Mouse (Mus musculus) CD8-positive naive resting alpha-beta T cell, adult 2 months (primary cell): ENCODE data around the gene Fbxo44.

Experiments
- DNase-seq, 2 experiments: peaks; one replicate each; pipeline ENCODE4 v3.0.0; 2022; ENCODE audit warnings: low read depth in 2 of 2, low spot score in 2 of 2

Fbxo44 gene

DNA sequence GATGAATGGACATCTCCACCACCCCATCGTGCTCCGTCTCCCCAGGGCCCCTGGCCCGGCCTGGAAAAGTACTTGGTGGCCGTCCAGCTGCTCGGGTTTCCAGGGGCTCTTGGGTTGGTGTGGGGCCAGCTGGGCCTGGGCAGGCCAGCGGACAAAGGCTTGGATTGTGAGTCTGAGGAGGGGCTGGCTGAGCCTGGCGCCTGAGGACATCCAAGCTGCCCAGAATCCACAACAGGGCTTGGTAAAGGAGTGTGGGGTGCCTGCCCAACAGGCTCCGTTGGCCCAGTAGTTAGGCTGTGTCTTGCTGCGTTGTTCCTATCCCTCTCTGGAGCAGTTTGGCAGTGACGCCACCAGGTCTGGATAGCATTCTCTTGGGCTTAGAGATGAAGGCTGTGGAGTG is 6.1 kb upstream of the Fbxo44 start:
- no peak for DNase-seq

DNA sequence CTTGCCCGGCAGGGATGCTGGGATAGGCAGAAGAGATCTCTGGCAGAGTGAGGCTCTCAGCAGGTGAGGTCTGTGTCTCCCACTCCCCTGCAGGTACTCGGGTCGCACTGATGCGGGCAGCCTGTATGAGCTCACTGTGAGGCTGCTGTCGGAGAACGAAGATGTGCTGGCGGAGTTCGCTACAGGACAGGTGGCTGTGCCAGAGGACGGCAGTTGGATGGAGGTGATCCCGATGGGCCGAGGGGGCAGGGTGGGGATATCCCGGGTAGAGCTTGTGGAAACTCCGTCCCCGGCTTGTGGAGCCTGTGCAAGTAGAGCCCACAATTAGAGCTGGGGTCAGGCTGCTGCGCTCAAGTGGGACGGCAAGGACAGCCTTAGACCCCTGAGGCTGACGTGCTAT is 5.3 kb upstream of the Fbxo44 start:
- DNase-seq = no peak

DNA sequence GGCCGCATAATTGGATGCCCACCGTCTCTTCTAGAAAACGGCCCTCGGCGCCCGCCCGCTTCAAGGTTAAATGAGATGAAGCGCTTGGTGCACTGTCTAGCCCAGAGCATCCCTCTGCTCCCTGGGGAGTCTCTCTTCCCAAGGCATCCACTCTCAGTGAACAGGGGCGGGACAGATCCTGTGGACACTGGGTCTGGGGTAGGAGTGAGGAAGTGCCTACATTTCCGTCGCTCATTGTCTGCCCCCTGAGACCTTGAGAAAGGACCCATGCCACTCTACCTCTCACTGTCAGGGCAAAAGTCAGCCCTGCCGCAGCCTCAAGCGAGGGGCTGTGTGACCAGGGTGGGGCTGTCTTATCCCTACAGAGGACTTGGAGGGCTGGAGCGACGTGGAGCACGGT is 4.2 kb upstream of the Fbxo44 start:
- no peak for DNase-seq

DNA sequence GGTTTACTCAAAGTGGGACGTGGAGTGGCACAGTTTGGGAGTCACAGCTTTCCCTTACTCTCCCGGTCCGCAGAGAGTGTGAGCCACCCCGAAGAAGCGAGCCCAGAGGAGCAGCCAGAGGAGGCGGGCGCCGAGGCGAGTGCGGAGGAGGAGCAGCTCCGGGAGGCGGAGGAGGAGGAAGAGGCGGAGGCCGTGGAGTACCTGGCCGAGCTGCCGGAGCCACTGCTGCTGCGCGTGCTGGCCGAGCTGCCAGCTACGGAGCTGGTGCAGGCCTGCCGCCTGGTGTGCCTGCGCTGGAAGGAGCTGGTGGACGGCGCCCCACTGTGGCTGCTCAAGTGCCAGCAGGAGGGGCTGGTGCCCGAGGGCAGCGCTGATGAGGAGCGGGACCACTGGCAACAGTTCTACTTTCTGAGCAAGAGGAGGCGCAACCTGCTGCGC is 3.7 kb upstream of the Fbxo44 start:
- DNase-seq = peak; percentile 72 to 74

DNA sequence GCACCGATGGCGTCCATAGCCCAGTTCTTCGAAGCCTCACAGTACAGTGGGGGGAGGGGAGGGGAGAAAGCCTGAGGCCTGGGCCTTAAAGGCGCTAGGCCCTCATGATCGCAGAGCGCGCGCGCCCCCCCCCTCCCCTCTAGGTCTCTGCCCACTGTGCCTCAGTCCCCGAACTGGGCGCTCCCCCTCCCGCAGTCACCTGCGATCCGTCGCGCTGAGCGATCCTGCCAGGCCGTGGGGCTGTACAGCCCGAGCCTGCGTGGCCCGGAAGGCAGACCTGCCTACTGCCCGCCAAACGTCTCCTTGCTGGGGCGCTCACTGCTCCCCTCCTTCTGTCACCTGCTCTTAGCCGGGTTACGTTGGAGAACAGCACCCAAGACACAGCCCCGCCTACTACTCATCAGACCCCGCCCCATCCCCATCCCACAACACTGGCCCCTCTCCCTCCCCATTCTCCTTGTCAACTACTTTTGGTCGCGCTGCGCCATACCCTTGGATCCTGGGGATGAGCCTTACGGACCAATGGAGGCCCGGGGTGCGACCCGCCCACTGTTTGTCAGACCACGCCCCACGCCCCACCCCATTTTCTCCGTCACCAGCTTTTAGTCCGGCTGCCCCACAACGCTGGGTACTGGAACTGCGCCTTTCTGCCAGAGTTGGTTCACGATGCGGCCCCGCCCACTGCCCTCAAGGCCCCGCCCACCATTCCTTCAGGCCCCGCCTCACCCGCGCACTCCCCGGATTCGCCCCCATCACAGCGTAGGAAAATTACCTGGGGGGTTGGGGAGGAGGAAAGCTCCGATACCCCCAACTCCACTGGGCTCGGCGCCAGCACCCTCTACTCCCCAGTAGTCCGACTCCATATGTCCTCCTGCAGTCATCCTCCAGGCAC is 492 bp downstream of the Fbxo44 start:
- DNase-seq = peak; percentile 67 to 79

DNA sequence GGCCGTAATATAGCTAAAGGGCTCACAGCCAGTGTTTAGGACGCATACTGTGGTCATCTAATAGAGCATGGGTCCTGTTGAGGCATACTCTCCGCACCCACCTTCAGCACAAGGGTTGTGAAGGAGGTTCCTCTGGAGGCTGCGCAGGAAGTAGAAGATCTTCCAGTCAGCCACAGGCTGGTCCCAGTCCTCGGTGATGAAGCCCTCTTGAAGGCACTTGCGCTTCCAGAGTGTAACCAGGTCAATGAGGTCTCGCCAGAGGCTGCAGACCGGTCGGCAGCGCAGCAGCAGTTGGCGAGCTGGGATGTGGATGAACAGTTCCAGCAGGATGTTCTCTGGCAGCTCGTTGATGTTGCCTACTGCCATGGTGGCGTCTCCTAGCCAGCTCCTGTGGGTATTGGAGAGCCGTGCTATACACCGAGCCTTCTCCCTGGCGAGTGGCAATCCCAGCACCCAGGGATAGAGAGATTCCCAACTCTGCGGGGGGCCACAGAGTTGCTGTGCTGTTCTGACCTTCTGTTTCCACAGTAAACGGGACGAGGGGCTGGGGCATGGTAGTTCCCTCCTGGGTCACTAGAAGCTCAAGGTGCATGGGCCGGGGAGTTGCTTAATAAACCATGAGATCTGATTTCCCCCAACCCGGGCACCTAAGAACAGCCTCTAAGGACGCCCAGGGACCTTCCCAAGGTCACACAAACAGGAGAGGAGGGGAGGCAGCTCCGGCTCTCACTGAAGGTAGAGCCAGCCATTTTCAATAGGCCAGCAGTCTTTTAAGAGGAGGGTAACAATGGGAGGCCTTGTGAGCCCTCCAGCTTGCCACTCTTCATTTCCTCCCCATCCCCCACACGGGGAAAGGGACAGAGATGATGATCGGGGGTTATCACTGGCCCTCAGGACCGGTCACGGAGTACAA is 1.6 kb downstream of the Fbxo44 start:
- no peak for DNase-seq

DNA sequence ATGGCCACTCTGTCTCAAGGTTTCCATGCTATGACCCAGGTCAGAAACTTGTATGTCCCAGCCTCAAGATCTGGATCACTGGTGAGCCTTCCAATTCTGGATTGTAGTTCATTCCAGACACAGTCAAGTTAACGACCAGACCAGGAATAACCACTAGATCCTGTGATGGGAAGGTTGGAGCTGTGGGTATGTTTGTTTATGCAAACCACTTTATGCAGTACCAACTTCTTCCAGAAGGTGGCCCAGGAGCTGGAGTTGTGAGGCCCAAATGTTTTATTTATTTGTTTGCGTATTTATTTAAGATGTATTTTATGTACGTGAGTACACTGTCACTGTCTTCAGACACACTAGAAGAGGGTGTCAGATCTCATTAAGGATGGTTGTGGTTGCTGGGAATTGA is 5.3 kb downstream of the Fbxo44 start:
- peak in 1 of 2 experiments; percentile 30 for DNase-seq

DNA sequence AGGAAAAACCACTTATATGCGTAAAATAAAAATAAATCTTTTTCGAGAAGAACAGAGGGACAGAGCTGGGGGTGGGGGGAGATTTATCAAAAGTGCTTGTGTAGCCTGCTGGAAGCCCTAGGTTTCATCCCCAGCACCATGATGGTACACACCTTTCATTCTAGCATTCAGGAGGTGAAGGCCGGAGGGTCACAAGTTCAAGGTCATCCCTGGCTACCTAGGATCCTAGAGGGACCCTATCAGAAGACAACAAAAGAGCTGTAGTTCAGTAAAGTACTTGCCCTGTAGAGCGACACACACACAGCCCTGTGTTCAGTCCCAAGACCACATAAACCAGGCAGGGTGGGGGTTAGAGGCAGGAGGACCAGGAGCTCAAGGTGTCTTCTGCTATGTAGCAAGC is 6.3 kb downstream of the Fbxo44 start:
- DNase-seq = no peak

DNA sequence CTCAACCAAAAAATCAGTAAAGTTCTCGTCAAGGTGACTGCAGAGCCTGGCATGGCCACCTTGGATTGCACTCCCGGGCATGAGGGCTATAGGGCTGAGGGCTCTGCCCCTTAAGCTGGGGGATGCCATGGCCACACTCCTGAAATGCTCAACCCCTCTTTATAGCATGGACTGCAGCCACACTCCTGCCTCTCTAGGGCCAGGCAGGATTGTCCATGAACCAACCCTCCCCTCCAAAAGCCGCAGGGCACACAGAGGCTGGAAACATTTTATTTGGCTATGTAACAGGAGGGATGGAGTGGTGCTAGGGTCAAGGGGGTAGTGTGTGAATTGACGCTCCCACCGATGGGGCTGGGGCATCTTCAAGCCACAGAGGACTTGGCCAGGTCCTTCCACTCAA is 7.7 kb downstream of the Fbxo44 start:
- no peak for DNase-seq

DNA sequence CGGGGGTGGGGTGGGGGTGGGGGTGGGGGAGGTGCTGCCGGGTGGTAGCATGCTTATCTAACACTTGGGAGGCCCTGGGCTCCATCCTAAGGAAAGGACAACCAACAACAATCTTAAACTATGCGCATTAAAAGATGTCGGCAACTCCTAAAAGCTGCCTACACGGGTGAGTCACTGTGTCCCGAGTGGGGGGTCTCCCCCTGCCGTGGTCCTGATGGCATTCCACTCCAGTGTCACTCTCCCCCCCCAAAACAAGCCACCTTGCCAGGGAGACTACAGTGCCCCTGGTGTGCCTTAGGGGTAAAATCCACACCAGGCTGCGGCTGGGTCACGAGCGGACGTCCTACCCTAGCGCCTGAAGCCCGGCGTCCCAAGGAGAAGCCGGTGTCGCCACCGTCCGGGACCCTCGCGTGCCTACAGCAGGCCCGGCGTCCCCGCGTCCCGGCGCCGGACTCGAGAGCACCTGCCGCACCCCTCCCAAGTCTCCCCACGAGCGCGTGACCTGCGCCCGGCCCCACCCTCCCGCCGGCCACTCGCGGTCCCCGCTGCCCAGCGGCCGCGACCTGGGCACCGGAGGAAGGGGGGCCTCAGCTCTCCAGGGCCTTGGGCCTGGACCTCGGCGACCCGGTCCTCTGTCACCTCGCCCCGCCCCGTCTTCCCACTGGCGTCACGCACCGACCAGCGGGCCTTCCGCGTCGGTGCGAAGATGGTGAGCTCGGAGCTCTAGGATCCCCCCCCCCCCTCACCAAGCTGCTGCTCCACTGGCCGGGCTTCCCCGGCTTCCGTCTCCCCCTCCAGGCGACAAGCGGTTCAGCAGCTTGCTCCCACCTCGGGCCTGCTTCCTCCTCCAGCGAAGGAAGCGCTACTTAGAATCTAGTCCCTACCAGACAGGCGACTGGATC is 8.8 kb downstream of the Fbxo44 start, which contains the start of gene Fbxo6:
Gene Fbxo6 (minus strand): TSS at position 874 of the 902 bp plus-strand sequence.
- peak; percentile 81 to 84 for DNase-seq

DNA sequence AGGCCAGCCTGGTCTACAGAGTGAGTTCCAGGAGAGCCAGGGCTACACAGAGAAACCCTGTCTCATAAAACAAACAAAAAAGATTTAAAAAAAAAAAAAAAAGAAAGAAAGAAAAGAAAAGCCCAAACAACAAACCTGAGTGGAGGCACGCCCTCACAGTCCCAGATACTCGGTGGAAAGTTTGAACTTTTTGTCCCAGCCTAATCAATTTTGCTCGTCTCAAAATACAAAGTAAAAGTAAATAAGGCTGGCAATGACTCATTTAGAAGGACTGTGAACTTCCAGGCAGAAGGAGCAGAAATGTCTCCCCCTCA is 9.4 kb downstream of the Fbxo44 start:
- no peak for DNase-seq

DNA sequence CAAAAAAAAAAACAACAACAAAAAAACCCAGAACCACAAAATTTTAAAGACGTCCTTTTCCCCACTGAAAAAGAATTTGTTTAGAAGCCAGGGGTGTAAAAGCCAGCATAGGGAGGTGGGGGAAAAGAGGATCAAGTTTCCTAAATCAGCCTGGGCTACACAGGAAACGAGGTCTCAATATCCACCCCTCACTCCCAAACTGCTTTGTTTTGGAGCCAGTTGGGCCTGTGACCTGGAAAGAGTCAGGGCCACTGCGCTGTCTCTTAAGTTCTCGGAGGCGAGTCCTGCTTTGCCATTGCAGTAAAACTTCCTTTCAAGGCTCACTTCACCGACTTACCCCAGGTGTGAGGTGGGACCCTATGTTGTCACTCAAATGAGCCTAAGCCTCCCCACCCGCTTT is 10.0 kb downstream of the Fbxo44 start:
- DNase-seq = no peak

DNA sequence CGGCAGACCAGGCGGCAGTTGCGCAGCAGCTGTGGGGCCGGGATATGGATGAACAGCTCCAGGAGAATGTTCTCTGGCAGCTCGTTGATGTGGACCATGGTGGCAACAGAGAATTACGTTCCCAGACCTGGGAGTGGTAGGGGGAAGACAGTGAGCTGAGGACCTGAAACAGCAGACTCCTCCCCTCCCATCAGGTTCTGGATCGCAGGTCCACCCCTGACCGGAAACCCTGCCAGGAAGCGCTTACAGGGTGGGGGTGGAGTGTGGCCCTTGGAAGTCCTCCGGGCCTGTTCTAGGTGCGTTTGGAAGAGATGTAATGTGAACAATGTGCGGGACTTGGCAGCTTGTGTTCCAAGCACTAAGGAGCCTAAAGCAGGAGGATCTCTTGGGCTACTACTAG is 10.7 kb downstream of the Fbxo44 start:
- DNase-seq = no peak

DNA sequence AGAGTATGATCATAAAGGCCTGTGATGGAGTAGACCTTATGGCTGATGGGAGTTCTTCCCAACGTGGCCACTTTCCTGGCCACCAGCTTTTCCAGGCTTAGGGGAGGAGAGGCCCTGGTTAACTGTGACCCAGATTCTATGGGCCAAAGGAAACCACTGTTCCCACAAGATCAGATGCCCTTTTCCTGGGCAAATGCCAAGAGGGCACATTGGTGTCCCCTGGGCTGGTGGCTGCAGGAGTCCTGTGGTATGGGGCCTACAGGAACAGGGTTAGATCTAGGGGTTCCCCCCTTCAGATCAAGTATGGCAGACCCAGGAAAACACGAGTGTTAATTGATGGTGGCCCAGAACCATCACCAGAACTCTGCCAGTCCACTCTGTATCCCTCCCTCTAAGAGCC is 12.6 kb downstream of the Fbxo44 start:
- no peak for DNase-seq

DNA sequence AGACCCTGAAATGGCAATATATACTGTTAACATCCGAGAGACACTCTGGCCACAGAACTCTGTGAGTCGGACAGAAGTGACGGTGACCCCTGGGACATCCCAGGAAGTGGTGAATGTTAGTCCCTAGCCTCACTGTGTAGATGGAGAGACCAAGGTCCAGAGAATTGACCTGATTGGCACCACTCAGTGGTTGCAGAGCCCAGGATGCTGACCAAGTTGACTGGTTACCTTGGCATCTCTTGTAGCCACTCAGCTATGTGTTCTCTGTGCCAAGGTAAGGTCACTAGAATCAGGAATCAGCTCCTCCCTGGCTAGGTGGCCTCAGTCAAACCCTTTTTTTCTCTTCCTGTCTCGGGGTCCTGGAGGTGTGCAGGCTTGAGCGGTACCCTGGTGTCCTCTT is 16.6 kb downstream of the Fbxo44 start:
- no peak for DNase-seq

DNA sequence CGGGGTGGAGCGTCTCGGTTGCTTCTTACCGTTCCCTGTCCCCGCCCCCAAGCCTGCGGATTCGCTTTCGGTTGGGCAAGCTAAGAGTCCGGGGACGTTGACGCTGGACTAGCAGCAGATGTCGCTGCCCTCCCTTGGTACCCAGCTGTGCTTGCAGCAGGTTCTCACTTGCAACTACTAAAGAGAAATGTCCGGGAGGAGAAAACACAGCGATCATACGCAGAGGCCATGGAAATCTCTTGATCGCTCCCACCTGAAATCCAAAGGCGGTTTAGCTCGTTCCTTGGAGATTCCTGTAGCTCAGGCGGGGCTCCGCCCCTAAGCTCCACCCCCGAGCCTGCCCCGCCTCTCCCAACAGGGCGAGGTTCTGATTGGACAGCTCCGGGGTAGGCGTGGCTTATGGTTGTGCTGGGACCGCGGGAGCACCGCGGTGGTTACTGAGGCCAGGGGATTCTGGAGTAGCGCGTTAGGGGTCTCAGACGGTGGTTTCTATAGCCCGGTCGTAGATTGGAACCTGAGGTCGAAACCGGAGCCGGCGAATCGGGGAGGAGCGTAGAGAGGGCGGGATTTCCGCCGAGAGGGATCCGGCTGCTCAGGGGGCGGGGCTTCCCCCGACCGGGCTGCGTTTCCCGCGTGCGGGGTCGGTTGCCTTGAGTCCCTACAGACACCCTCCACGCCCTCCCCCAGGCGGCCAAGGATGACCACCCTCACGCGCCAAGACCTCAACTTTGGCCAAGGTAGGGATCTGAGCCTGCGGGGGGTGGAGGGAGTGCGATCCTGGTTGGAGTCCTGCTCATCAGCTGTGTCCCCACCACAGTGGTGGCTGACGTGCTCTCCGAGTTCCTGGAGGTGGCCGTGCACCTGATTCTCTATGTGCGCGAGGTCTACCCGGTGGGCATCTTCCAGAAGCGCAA is 19.9 kb downstream of the Fbxo44 start:
- DNase-seq = peak; percentile 89 to 96

DNA sequence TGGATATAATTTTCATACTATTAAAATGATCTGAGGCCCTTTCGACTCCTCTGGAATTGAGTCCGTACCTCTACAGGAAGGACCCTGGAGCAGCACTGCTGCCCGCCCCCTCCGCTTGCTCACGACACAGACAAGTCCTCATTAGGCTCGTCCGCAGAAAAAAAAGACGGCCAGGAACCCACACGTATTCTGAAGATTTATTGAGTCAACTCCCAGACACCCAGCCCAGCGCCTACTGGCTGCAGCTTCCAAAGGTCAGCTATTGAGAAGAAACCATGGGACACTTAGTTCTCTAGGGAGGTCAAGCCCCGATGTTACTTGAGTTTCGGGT is 20.6 kb downstream of the Fbxo44 start:
- no peak for DNase-seq

DNA sequence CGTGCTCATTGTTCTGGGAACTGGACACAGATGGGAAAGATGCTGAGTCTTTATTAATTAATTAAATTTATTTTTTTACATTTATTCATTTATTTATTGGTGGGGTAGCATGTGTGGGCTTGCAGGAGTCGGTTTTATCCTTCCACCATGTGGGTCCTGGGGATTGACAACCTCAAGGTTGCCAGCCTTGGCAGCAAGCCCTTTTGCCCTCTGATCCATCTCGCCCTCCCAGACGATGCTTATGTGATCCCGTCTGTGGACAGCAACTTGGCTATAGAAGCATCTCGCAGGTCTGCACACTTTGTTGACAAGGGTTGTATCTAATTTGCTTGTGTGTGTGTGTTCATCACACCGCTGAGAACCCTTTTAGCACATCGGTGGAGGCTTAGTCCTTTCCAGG is 22.8 kb downstream of the Fbxo44 start:
- no peak for DNase-seq

DNA sequence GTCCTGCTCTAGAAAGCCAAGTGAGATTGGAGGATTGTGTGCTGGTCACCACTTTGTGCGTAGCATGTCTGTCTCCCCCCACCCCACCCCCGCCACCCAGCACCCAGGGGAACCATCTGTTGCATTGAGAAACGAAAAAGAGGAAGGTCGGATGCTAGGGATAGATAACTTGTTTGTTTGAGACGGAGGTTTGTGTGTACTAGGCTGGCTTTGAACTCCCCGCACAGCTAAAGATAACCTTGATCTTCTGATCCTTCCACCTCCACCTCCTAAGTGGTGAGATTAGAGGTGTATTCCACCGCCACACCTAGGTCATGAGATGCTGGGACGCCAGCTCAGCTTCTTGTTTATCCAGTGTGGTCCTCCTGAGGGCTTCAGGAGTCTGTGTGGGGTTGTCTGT is 25.3 kb downstream of the Fbxo44 start:
- no peak for DNase-seq

DNA sequence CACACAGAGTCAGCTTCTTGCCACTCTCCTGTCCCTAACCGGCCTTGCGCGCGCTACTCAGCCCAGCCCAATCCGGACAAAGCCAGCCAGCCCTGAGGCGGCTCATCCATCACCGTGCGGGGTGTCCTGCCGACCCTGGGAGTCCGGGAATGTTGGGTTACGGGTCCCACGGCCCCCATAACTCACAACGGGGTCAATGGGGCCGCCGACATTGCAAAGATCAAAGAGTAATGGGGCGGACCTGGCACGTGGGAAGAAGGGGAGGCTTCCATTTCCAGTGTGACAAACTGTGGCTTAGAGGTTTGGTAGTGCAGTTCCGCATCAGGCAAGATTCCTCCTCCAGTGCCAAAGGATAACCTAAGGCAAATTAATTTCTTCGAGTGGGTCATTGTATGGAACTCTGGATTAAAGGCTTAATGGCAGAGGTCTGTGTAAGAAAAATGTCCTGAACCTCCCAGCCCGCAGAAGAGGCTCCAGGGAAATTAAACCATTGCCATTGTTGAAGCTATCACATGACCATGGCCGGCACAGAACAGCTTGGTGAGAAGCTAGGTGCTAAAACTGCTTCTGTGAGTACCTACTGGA is 28.7 kb downstream of the Fbxo44 start:
- no peak for DNase-seq
